Mouse (Mus musculus) limb, embryonic 14.5 days (tissue): ENCODE results near the gene Rcc2. TPM values are rescaled to one million over a fixed set of nuclear protein-coding genes. Genes with fewer than 3 reads are reported as not detected.

Experiments
- ATAC-seq: fragments of 200-750 bp; cut with Nextera tagmentation; 2 replicates; pipeline ENCODE4 v1.8.0; 2017; ENCODE audit warnings: low read depth, moderate number of reproducible peaks, moderate TSS enrichment; ENCODE audit not compliant: low FRiP score
- DNase-seq: peaks from one replicate; pipeline ENCODE4 v3.0.0-alpha.2; 2015; ENCODE audit warnings: low spot score
- H3K27ac ChIP-seq: fragments of 300-500 bp; sonication (generic); replicated peaks from 2 replicates; pipeline ENCODE4 v1.5.1; 2014; ENCODE audit warnings: low read depth, mild to moderate bottlenecking, low read length, moderate library complexity, mixed read lengths
- H3K27me3 ChIP-seq: fragments of 300-500 bp; sonication (generic); 2 replicates; pipeline ENCODE4 v1.6.1; 2014; ENCODE audit warnings: low read length, mixed read lengths; ENCODE audit not compliant: control insufficient read depth, insufficient read depth
- H3K36me3 ChIP-seq: fragments of 300-500 bp; sonication (generic); 2 replicates; pipeline ENCODE4 v1.6.1; 2014; ENCODE audit warnings: mild to moderate bottlenecking, low read length, moderate library complexity, mixed read lengths; ENCODE audit not compliant: control insufficient read depth, insufficient read depth
- H3K4me1 ChIP-seq: fragments of 300-500 bp; sonication (generic); 2 replicates; pipeline ENCODE4 v1.6.1; 2014; ENCODE audit warnings: antibody characterized with exemption, low read length, mixed read lengths; ENCODE audit not compliant: control insufficient read depth, insufficient read depth
- H3K4me2 ChIP-seq: fragments of 300-500 bp; sonication (generic); replicated peaks from 2 replicates; pipeline ENCODE4 v1.6.1; 2014; ENCODE audit warnings: low read depth, mild to moderate bottlenecking, low read length, moderate library complexity; ENCODE audit not compliant: severe bottlenecking
- H3K4me3 ChIP-seq: fragments of 300-500 bp; sonication (generic); replicated peaks from 2 replicates; pipeline ENCODE4 v1.5.1; 2014; ENCODE audit warnings: low read length
- H3K9ac ChIP-seq: fragments of 300-500 bp; sonication (generic); 2 replicates; pipeline ENCODE4 v1.6.1; 2014; ENCODE audit warnings: mild to moderate bottlenecking, low read depth, low read length, moderate library complexity; ENCODE audit not compliant: severe bottlenecking
- H3K9me3 ChIP-seq: fragments of 300-500 bp; sonication (generic); 2 replicates; pipeline ENCODE4 v1.6.1; 2016; ENCODE audit warnings: low read length; ENCODE audit not compliant: control insufficient read depth
- POLR2A ChIP-seq: fragments of 200-500 bp; IDR thresholded peaks from 2 replicates; pipeline ENCODE4 v1.8.0; 2012; ENCODE audit warnings: inconsistent platforms, mild to moderate bottlenecking, moderate library complexity, borderline replicate concordance; ENCODE audit not compliant: insufficient read depth, insufficient read length; ENCODE audit errors: extremely low read depth
- WGBS: fragments of 180-500 bp; shearing (Covaris S2); extraction: QIAGEN DNeasy Blood & Tissue Kit; methylation state at CpG from one replicate; pipeline ENCODE4 v1.1.7; 2014; 5-methylcytosine and 5-hydroxymethylcytosine counted together
- polyA plus RNA-seq, 2 experiments: library from polyadenylated mRNA; depleted of rRNA in 1 of 2; stranded (reverse) in 1 of 2; unstranded in 1 of 2; fragments of >200 nt; fragmentation: Nextera tagmentation in 1 of 2; extraction: Ambion mirVana in 1 of 2; gene quantifications; 2 replicates each; pipeline versions ENCODE4 v1.2.1 to v1.2.3; 2012 to 2014

Rcc2 gene
- polyA plus RNA-seq, 2 experiments, result 47.8 to 119 TPM

GRCm38 (mm10) chr4:140702611-140703327 is 2.4 kb downstream of the Rcc2 start:
- DNase-seq (peak; percentile 81), ATAC-seq (peak; percentile 77)
- H3K36me3 ChIP-seq, result peaks cover 23% of the 10 kb centered on the region
- no peak for TF ChIP-seq POLR2A
- H3K4me3 ChIP-seq, result peak overlapping the region; percentile 83
- WGBS, result 2% methylated on average over 27 of the region's 68 CpGs
- H3K9me3 ChIP-seq, result no peaks in the 10 kb centered on the region
- peak overlapping the region; percentile 99 for H3K27ac ChIP-seq
- H3K27me3 ChIP-seq, result no peaks in the 10 kb centered on the region
- peaks cover 29% of the 10 kb centered on the region for H3K4me1 ChIP-seq
- H3K4me2 ChIP-seq, result peak overlapping the region; percentile 91
- H3K9ac ChIP-seq, result peak overlapping the region; percentile 97

DNA sequence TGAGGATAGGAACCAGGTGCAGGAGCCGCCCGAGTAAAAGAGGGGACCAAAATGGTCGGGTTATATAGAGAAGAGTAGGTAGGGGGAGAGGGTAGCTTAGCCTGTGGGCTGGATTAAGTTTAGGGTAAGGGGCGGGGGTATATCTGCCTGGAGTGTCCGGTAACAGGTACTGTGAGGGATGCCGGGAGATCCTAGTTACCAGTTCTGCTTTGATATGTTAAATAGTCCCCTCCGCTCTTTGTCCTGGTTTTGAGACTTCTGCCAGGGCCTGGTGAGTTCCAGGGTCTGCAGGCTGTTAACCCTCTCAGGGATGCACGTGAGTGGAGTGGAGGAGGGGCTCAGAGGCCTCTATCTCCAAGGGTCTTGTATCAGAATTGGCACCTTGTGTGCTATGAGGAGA is 3.3 kb downstream of the Rcc2 start:
- Histone ChIP-seq H3K27ac (peak overlapping the region; percentile 99; the same call in 1 of the 2 replicates), H3K4me3 (peak overlapping the region; percentile 83), H3K4me1 (peaks cover 29% of the 10 kb centered on the region), H3K36me3 (peaks cover 32% of the 10 kb centered on the region), H3K9me3 (no peaks in the 10 kb centered on the region), H3K4me2 (peak overlapping the region; percentile 91), H3K27me3 (no peaks in the 10 kb centered on the region), H3K9ac (peak overlapping the region; percentile 97)
- WGBS, result 11% methylated on average over 8 of the region's 8 CpGs
- ATAC-seq, result no peak
- no peak for TF ChIP-seq POLR2A
- DNase-seq, result no peak

GRCm38 (mm10) chr4:140704166-140704565 is 3.8 kb downstream of the Rcc2 start:
- no peak for DNase-seq
- no peak for TF ChIP-seq POLR2A
- Histone ChIP-seq H3K4me3 (peak overlapping the region; percentile 83; the same call in 1 of the 2 replicates), H3K36me3 (peaks cover 37% of the 10 kb centered on the region), H3K9me3 (no peaks in the 10 kb centered on the region), H3K9ac (0 out of 2 replicates have a peak overlapping the region, but pooled peaks have one; percentile 97), H3K4me1 (peaks cover 29% of the 10 kb centered on the region), H3K4me2 (peak overlapping the region; percentile 91), H3K27ac (no peak overlapping the region), H3K27me3 (no peaks in the 10 kb centered on the region)
- WGBS, result 45% methylated on average over 4 of the region's 4 CpGs
- ATAC-seq, result no peak

DNA sequence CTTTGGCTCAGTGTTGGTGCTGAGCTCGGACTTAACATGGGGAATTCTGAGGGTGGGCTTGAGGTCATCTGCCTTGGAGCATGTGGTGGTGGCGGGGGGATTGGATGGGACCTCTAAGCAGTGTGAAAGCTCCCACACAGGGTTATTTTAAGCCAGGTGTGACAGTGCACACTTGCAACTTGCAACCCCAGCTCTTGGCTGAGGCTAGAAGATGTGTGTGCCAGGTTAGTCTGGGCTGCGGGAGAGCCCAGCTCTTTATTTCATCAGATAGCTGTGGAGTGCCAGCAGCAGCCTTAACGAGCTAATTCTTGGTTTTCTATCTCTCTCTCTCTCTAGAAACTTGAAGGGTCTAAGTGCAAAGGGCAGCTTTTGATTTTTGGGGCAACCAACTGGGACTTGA is 7.3 kb downstream of the Rcc2 start:
- Histone ChIP-seq H3K27me3 (no peaks in the 10 kb centered on the region), H3K36me3 (peaks cover 72% of the 10 kb centered on the region), H3K9me3 (no peaks in the 10 kb centered on the region), H3K4me2 (no peak overlapping the region), H3K27ac (no peak overlapping the region), H3K9ac (no peak overlapping the region), H3K4me3 (no peak overlapping the region), H3K4me1 (peaks cover 15% of the 10 kb centered on the region)
- no peak for TF ChIP-seq POLR2A
- ATAC-seq (no peak), DNase-seq (no peak)
- WGBS, result 79% methylated on average over 4 of the region's 4 CpGs

DNA sequence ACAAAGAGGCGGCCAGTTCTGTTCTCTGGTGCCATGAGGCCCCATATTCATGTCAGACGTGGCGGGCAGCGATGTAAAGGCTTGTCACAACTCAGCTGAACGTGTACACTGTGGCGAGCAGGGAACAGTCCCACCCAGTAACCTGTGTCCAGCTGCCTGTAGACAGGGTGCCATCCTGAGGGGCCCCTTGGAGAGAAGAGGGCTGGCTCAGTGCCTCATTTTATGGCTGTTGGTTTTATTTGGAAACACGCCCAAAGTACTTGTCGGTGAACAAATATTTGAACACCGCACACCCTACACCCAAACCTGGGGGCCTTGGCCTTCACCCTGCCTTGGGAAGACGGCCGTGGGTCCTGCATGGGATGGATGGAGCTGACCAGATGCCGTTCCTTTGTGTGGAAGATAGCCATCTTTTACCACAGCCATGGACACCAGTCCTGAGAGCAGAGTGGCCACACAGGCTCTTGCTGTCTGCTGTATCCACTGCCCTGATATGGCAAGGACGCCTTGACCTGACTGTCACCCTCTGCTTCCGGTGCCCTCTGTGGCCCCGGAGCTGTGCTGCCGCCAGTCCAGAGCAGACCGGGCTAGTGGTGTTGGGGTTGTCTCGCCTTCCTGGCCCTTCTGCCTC is 8.1 kb downstream of the Rcc2 start:
- ATAC-seq (no peak), DNase-seq (no peak)
- TF ChIP-seq POLR2A, result no peak
- peaks cover 10% of the 10 kb centered on the region for H3K4me1 ChIP-seq
- no peak overlapping the region for H3K9ac ChIP-seq
- no peak overlapping the region for H3K27ac ChIP-seq
- H3K4me3 ChIP-seq, result no peak overlapping the region
- WGBS, result 76% methylated on average over 18 of the region's 18 CpGs
- no peaks in the 10 kb centered on the region for H3K27me3 ChIP-seq
- H3K4me2 ChIP-seq, result no peak overlapping the region
- H3K36me3 ChIP-seq, result peaks cover 80% of the 10 kb centered on the region
- H3K9me3 ChIP-seq, result no peaks in the 10 kb centered on the region
